Mouse (Mus musculus) CH12.LX (cell line): ENCODE measurements around the gene Trim75. TPM values are rescaled to one million over a fixed set of nuclear protein-coding genes. Genes with fewer than 3 reads are reported as not detected.

Source experiments
- DNase-seq: peaks from one replicate; pipeline ENCODE4 v3.0.0-alpha.2; 2013; ENCODE audit errors: extremely low read depth
- H3K27ac ChIP-seq: 2 replicates; pipeline ENCODE4 v1.5.1; 2012; ENCODE audit warnings: low read depth, mild to moderate bottlenecking, control low read depth, moderate library complexity; ENCODE audit not compliant: insufficient read depth
- H3K27me3 ChIP-seq: replicated peaks from 2 replicates; pipeline ENCODE3; 2012; ENCODE audit warnings: inconsistent platforms
- H3K36me3 ChIP-seq, 2 experiments: replicated peaks in 1 of 2; 2 replicates each; pipeline versions ENCODE3 to v1.6.1; 2012; ENCODE audit warnings: inconsistent platforms in 1 of 2, low read length in 1 of 2, mild to moderate bottlenecking in 1 of 2, mixed read lengths in 1 of 2, moderate library complexity in 1 of 2; ENCODE audit not compliant: control insufficient read depth in 1 of 2, insufficient read depth in 1 of 2
- H3K4me1 ChIP-seq, 2 experiments: 2 replicates each; pipeline ENCODE4 v1.6.1; 2012; ENCODE audit warnings: inconsistent platforms in 1 of 2, moderate library complexity in 1 of 2; ENCODE audit not compliant: insufficient read depth in 2 of 2, control insufficient read depth in 1 of 2
- H3K4me2 ChIP-seq: 2 replicates; pipeline ENCODE4 v1.6.1; 2012; ENCODE audit warnings: low read depth, mild to moderate bottlenecking, control low read depth; ENCODE audit not compliant: poor library complexity, insufficient read depth, severe bottlenecking
- H3K4me3 ChIP-seq, 3 experiments: fragments of 150-350 bp in 1 of 3; sonication (generic) in 1 of 3; replicated peaks in 1 of 3; 2 replicates each; pipeline versions ENCODE3 to v1.5.1; 2011 to 2012; ENCODE audit warnings: low read depth in 2 of 3, low read length in 2 of 3, mild to moderate bottlenecking in 2 of 3, moderate library complexity in 2 of 3, control low read depth in 1 of 3, improper control_type of control experiment in 1 of 3, inconsistent platforms in 1 of 3, mixed read lengths in 1 of 3; ENCODE audit not compliant: poor library complexity in 1 of 3
- H3K79me2 ChIP-seq: replicated peaks from 2 replicates; pipeline ENCODE4 v1.6.1; 2012; ENCODE audit warnings: mild to moderate bottlenecking, moderate library complexity; ENCODE audit not compliant: control insufficient read depth, poor library complexity, insufficient read depth, severe bottlenecking; ENCODE audit errors: extremely low read depth
- H3K9ac ChIP-seq: 2 replicates; pipeline ENCODE4 v1.6.1; 2012; ENCODE audit warnings: low read depth, mild to moderate bottlenecking, control low read depth, moderate library complexity; ENCODE audit not compliant: insufficient read depth
- H3K9me3 ChIP-seq: replicated peaks from 2 replicates; pipeline ENCODE3; 2012; ENCODE audit warnings: low read length, inconsistent platforms, mixed read lengths
- CHD1 ChIP-seq: IDR thresholded peaks from 2 replicates; pipeline ENCODE4 v1.6.1; 2012; ENCODE audit warnings: low read depth, low read length, improper control_type of control experiment, inconsistent platforms
- CTCF ChIP-seq, 2 experiments: IDR thresholded peaks in 1 of 2; conservative IDR thresholded peaks in 1 of 2; 2 replicates each; pipeline ENCODE4 v1.5.1; 2011 to 2012; ENCODE audit warnings: low read depth in 2 of 2, low read length in 2 of 2, improper control_type of control experiment in 1 of 2, inconsistent platforms in 1 of 2, mild to moderate bottlenecking in 1 of 2, moderate library complexity in 1 of 2
- JUN ChIP-seq: IDR thresholded peaks from 2 replicates; pipeline ENCODE4 v1.6.1; 2011; ENCODE audit warnings: low read depth, mild to moderate bottlenecking, low read length, improper control_type of control experiment, moderate library complexity; ENCODE audit not compliant: insufficient read depth
- MAX ChIP-seq: IDR thresholded peaks from 2 replicates; pipeline ENCODE4 v1.6.1; 2011; ENCODE audit warnings: low read length, improper control_type of control experiment
- MEF2A ChIP-seq: IDR thresholded peaks from 2 replicates; pipeline ENCODE4 v1.6.1; 2014; ENCODE audit warnings: low read depth, mild to moderate bottlenecking, inconsistent platforms, low read length, improper control_type of control experiment, borderline replicate concordance
- MXI1 ChIP-seq: IDR thresholded peaks from 2 replicates; pipeline ENCODE4 v1.6.1; 2011; ENCODE audit warnings: mild to moderate bottlenecking, low read depth, low read length, improper control_type of control experiment
- MYC ChIP-seq: IDR thresholded peaks from 2 replicates; pipeline ENCODE4 v1.6.1; 2011; ENCODE audit warnings: low read depth, mild to moderate bottlenecking, improper control_type of control experiment, low read length
- RAD21 ChIP-seq: IDR thresholded peaks from 2 replicates; pipeline ENCODE4 v1.6.1; 2011; ENCODE audit warnings: low read depth, mild to moderate bottlenecking, low read length, improper control_type of control experiment, moderate library complexity
- SIN3A ChIP-seq: IDR thresholded peaks from 2 replicates; pipeline ENCODE4 v1.6.1; 2012; ENCODE audit warnings: low read length, improper control_type of control experiment, inconsistent platforms
- UBTF ChIP-seq: IDR thresholded peaks from 2 replicates; pipeline ENCODE4 v1.6.1; 2012; ENCODE audit warnings: low read depth, mild to moderate bottlenecking, inconsistent platforms, low read length, improper control_type of control experiment, moderate library complexity
- USF1 ChIP-seq: IDR thresholded peaks from 2 replicates; pipeline ENCODE4 v1.6.1; 2014; ENCODE audit warnings: low read depth, mild to moderate bottlenecking, inconsistent platforms, low read length, improper control_type of control experiment
- ZC3H11A ChIP-seq: IDR thresholded peaks from 2 replicates; pipeline ENCODE4 v1.6.1; 2012; ENCODE audit warnings: low read depth, mild to moderate bottlenecking, inconsistent platforms, low read length, improper control_type of control experiment
- ZNF384 ChIP-seq: IDR thresholded peaks from 2 replicates; pipeline ENCODE4 v1.6.1; 2012; ENCODE audit warnings: low read depth, low read length, improper control_type of control experiment, inconsistent platforms
- dilution Hi-C: fragments of 300-500 bp; cut with MboI; formaldehyde crosslinking; loops from 2 replicates; pipeline ENCODE4 v1.14.3; 2020; ENCODE audit warnings: low sequenced_read_pairs; ENCODE audit not compliant: extremely low pct_unique_long_range_greater_than_20kb, extremely low pct_ligation_motif_present
- in situ Hi-C: fragments of 300-500 bp; cut with MboI; formaldehyde crosslinking; loops from 3 replicates; pipeline ENCODE4 v1.14.3; 2019; ENCODE audit warnings: low sequenced_read_pairs, low pct_ligation_motif_present, low pct_unique_long_range_greater_than_20kb, mixed read lengths
- polyA plus RNA-seq: library from polyadenylated mRNA; unstranded; fragments of >175 nt; gene quantifications from 2 replicates; pipeline ENCODE4 v1.2.1, GENCODE M21; 2012; ENCODE audit warnings: low read depth; ENCODE audit not compliant: insufficient read length
- total RNA-seq, 2 experiments: library from RNA; depleted of rRNA; stranded (reverse); fragments of 300-350 nt in 1 of 2; fragments of >200 nt in 1 of 2; gene quantifications; 2 replicates each; pipeline ENCODE4 v1.2.3; 2012 to 2014

Trim75 gene
- total and polyA plus RNA-seq, 3 experiments: not detected

GRCm38 (mm10) chr8:65034136-65034535, 46.5 kb upstream of the Trim75 start:
- no peaks in the 10 kb centered on the region for H3K79me2 ChIP-seq
- TF ChIP-seq MXI1: no peak
- TF ChIP-seq MYC: no peak
- TF ChIP-seq CTCF (conservative IDR thresholded peaks at IDR 0.05 in 1 of 2, IDR thresholded peaks at IDR 0.05 in 1 of 2; ENCODE audit: low read depth in 2 of 2, low read length in 2 of 2): no peak
- TF ChIP-seq, all 38 proteins: peak for 0
- Histone ChIP-seq H3K27ac (no peak overlapping the region), H3K4me2 (no peak overlapping the region), H3K36me3 (no peaks in the 10 kb centered on the region), H3K9ac (no peak overlapping the region), H3K27me3 (no peaks in the 10 kb centered on the region), H3K4me3 (no peak overlapping the region), H3K9me3 (no peaks in the 10 kb centered on the region), H3K4me1 (peaks cover 3 to 5% of the 10 kb centered on the region in 2 experiments)
- DNase-seq: no peak
- in situ Hi-C loops (no loop called here), dilution Hi-C loops (no loop called here)

- no peak overlapping the region for H3K9ac ChIP-seq
- in situ Hi-C loops: no loop called here
- H3K27me3 ChIP-seq: no peaks in the 10 kb centered on the region
- H3K4me2 ChIP-seq: no peak overlapping the region
- H3K4me3 ChIP-seq: no peak overlapping the region
- no peaks in the 10 kb centered on the region for H3K9me3 ChIP-seq
- dilution Hi-C loops: no loop called here
- H3K4me1 ChIP-seq: peaks cover 3 to 5% of the 10 kb centered on the region in 2 experiments
- H3K79me2 ChIP-seq: no peaks in the 10 kb centered on the region
- no peak overlapping the region for H3K27ac ChIP-seq
- TF ChIP-seq ZNF384 (no peak), MYC (no peak), RAD21 (no peak), CHD1 (no peak), MEF2A (no peak)
- no peak for DNase-seq
- no peaks in the 10 kb centered on the region for H3K36me3 ChIP-seq
These were observed 45.4 kb upstream of the Trim75 start for GRCm38 (mm10) chr8:65033056-65033455.

GRCm38 (mm10) chr8:65032107-65032506, 44.5 kb upstream of the Trim75 start:
- H3K9ac ChIP-seq: no peak overlapping the region
- no peak for DNase-seq
- no peaks in the 10 kb centered on the region for H3K9me3 ChIP-seq
- H3K4me2 ChIP-seq: no peak overlapping the region
- no peak for TF ChIP-seq ZNF384
- TF ChIP-seq UBTF: no peak
- TF ChIP-seq USF1: no peak
- no peak for TF ChIP-seq SIN3A
- no peak for TF ChIP-seq CHD1
- no peak for TF ChIP-seq JUN
- TF ChIP-seq MAX: no peak
- TF ChIP-seq MEF2A: no peak
- no peak for TF ChIP-seq CTCF (conservative IDR thresholded peaks at IDR 0.05 in 1 of 2, IDR thresholded peaks at IDR 0.05 in 1 of 2; ENCODE audit: low read depth in 2 of 2, low read length in 2 of 2)
- TF ChIP-seq ZC3H11A: no peak
- peaks cover 2 to 3% of the 10 kb centered on the region in 2 experiments for H3K4me1 ChIP-seq
- H3K79me2 ChIP-seq: no peaks in the 10 kb centered on the region
- dilution Hi-C loops: no loop called here
- no peak overlapping the region for H3K27ac ChIP-seq
- no peak overlapping the region for H3K4me3 ChIP-seq
- in situ Hi-C loops: no loop called here
- no peaks in the 10 kb centered on the region for H3K27me3 ChIP-seq
- no peaks in the 10 kb centered on the region for H3K36me3 ChIP-seq
